Mouse (Mus musculus) embryonic fibroblast, embryonic 13.5 days (primary cell): Measurements from ENCODE around the gene Ankrd23. TPM values are rescaled to one million over a fixed set of nuclear protein-coding genes. Genes with fewer than 3 reads are reported as not detected.

Experiments used
- H3K27ac ChIP-seq: 2 replicates; pipeline ENCODE4 v1.5.1; 2012; ENCODE audit warnings: low read length, control low read depth, inconsistent platforms; ENCODE audit not compliant: insufficient read depth
- H3K4me1 ChIP-seq: 2 replicates; pipeline ENCODE4 v1.6.1; 2011; ENCODE audit warnings: low read length; ENCODE audit not compliant: control insufficient read depth, insufficient read depth
- H3K4me3 ChIP-seq: 2 replicates; pipeline ENCODE4 v1.5.1; 2011; ENCODE audit warnings: mild to moderate bottlenecking, control low read depth, low read length; ENCODE audit not compliant: insufficient read depth
- CTCF ChIP-seq: IDR thresholded peaks from 2 replicates; pipeline ENCODE4 v1.5.1; 2011; ENCODE audit warnings: mild to moderate bottlenecking, control low read depth, low read length, moderate library complexity, borderline replicate concordance; ENCODE audit not compliant: insufficient read depth
- POLR2A ChIP-seq: IDR thresholded peaks from 2 replicates; pipeline ENCODE4 v1.6.1; 2011; ENCODE audit warnings: low read depth, mild to moderate bottlenecking, control low read depth, low read length, moderate library complexity
- polyA plus RNA-seq: library from polyadenylated mRNA; stranded (reverse); fragments of >200 nt; gene quantifications from 2 replicates; pipeline ENCODE4 v1.2.4, GENCODE M21; 2011; ENCODE audit warnings: low read depth; ENCODE audit not compliant: missing spikeins, insufficient read length

Gene Ankrd23
- polyA plus RNA-seq, 1 experiment: 6.7 TPM

GRCm38 (mm10) chr1:36512966-36513280 is 23.8 kb downstream of the Ankrd23 start:
- TF ChIP-seq POLR2A: no peak
- TF ChIP-seq CTCF: no peak
- no peak overlapping the region for H3K27ac ChIP-seq
- peak overlapping the region; percentile 52 for H3K4me3 ChIP-seq
- H3K4me1 ChIP-seq: peaks cover 2% of the 10 kb centered on the region; the same call in 1 of the 2 replicates

- TF ChIP-seq POLR2A (no peak), CTCF (no peak)
- H3K4me3 ChIP-seq: peak overlapping the region; percentile 96
- H3K4me1 ChIP-seq: no peaks in the 10 kb centered on the region
- H3K27ac ChIP-seq: peak overlapping the region; percentile 74
Observed at GRCm38 (mm10) chr1:36512089-36512965, 24.4 kb downstream of the Ankrd23 start.

GRCm38 (mm10) chr1:36511289-36512021 is 25.2 kb downstream of the Ankrd23 start, which contains the start of gene Cnnm3:
Gene Cnnm3, plus strand, starts transcription at chr1:36511867.
- Histone ChIP-seq H3K4me1 (no peaks in the 10 kb centered on the region), H3K27ac (peak within 1 kb of the TSS; percentile 74), H3K4me3 (peak within 1 kb of the TSS; percentile 96)
- peak; percentile 22; the same call in 1 of the 2 replicates for TF ChIP-seq CTCF
- peak; percentile 82 for TF ChIP-seq POLR2A

GRCm38 (mm10) chr1:36508238-36508637 is 28.4 kb downstream of the Ankrd23 start:
- TF ChIP-seq POLR2A (no peak), CTCF (no peak)
- no peaks in the 10 kb centered on the region for H3K4me1 ChIP-seq
- H3K27ac ChIP-seq: no peak overlapping the region
- no peak overlapping the region for H3K4me3 ChIP-seq

- no peak overlapping the region for H3K4me3 ChIP-seq
- no peak overlapping the region for H3K27ac ChIP-seq
- TF ChIP-seq CTCF (peak; percentile 91; the same call in 1 of the 2 replicates), POLR2A (no peak)
- H3K4me1 ChIP-seq: no peaks in the 10 kb centered on the region
Observed at GRCm38 (mm10) chr1:36501261-36501660, 35.4 kb downstream of the Ankrd23 start.

- Histone ChIP-seq H3K27ac (no peak overlapping the region), H3K4me3 (no peak overlapping the region), H3K4me1 (peaks cover under 1% of the 10 kb centered on the region; the same call in 1 of the 2 replicates)
- TF ChIP-seq CTCF: no peak
- TF ChIP-seq POLR2A: no peak
Observed at GRCm38 (mm10) chr1:36497312-36497711, 39.4 kb downstream of the Ankrd23 start.

GRCm38 (mm10) chr1:36496719-36497118 is 40.0 kb downstream of the Ankrd23 start:
- no peak for TF ChIP-seq POLR2A
- peak; percentile 9; the same call in 1 of the 2 replicates for TF ChIP-seq CTCF
- H3K27ac ChIP-seq: no peak overlapping the region
- peaks cover 2% of the 10 kb centered on the region; the same call in 1 of the 2 replicates for H3K4me1 ChIP-seq
- H3K4me3 ChIP-seq: no peak overlapping the region

- H3K4me3 ChIP-seq: no peak overlapping the region
- H3K27ac ChIP-seq: no peak overlapping the region
- TF ChIP-seq CTCF: no peak
- no peak for TF ChIP-seq POLR2A
- peaks cover 2% of the 10 kb centered on the region; the same call in 1 of the 2 replicates for H3K4me1 ChIP-seq
Observed at GRCm38 (mm10) chr1:36493299-36493698, 43.4 kb downstream of the Ankrd23 start.

- no peak overlapping the region for H3K4me3 ChIP-seq
- peak; percentile 46; the same call in 1 of the 2 replicates for TF ChIP-seq CTCF
- TF ChIP-seq POLR2A: no peak
- no peak overlapping the region for H3K27ac ChIP-seq
- peaks cover 2% of the 10 kb centered on the region; the same call in 1 of the 2 replicates for H3K4me1 ChIP-seq
Observed at GRCm38 (mm10) chr1:36492416-36493139, 44.1 kb downstream of the Ankrd23 start.

GRCm38 (mm10) chr1:36489661-36490060 is 47.0 kb downstream of the Ankrd23 start:
- Histone ChIP-seq H3K4me3 (no peak overlapping the region), H3K27ac (no peak overlapping the region), H3K4me1 (peaks cover 5% of the 10 kb centered on the region; the same call in 1 of the 2 replicates)
- TF ChIP-seq CTCF (no peak), POLR2A (no peak)
